Mouse (Mus musculus) layer of hippocampus, postnatal 25 days (tissue): ENCODE data around the gene Cdh4. TPM values are rescaled to one million over a fixed set of nuclear protein-coding genes. Genes with fewer than 3 reads are reported as not detected.
A peak's percentile ranks its signal among the peaks of the same experiment; 100 is the strongest.

ENCODE experiments used
- DNase-seq, 2 experiments: peaks; one replicate each; pipeline ENCODE4 v3.0.0; 2022; ENCODE audit warnings: mixed read lengths in 2 of 2, low spot score in 1 of 2; ENCODE audit errors: extremely low spot score in 1 of 2
- total RNA-seq, 2 experiments: library from RNA; stranded (reverse); gene quantifications; 2 replicates each; pipeline ENCODE4 v1.2.3; 2021

The Cdh4 gene
- total RNA-seq, 2 experiments from 2014 or later: 11.2 to 12.0 TPM

DNA sequence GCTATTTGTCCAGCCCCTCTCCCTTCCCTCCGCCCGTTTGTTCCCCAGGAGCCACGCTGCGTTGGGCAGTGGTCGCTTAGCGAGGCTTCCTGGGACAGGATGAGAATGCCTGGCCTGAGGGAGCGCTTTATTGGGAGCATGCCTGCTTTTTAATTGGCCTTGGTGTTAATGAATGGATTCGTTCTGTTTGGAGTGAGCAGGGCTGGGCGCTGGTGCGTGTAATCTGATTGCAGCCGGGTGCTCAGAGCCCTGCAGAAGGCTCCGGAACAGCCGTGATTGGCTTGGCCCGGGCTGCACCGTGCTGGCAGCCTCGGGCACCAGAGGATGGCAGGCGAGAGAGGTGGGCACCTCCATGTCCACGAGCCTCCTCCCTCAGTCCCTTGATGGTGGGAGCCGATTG, 95.2 kb downstream of the Cdh4 start:
- DNase-seq: peak in 1 of 2 experiments; percentile 40

DNA sequence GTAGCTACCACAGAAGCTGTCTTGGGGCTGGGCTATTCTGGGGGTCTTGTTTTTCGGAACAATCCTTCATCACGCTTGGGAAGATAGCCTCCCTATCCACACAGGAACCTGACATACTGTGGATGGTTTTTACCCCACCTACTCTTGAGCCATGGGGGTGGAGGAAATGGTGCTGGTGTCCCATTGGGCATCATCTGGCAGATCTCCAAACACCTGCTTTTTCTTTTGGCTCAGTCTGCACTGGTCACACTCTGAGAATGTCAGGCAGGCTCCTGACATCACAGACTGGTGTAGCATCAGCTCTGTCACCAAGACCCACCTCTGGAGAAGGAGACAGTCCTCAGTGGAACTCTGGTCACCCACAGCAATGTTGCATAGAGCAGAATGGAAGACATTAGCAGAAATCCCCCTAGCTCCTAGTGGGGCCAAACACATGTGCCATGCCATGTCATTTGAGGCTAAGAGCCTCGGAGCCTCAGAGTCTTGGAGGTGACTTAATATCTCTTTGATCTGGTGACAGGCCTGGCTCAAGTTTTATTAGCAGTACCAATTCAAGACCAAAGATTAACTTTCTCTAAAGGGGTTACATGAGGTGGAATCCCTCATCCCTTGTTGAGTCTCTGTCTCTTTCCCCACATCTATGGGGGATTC, 95.7 kb downstream of the Cdh4 start:
- no peak for DNase-seq

DNA sequence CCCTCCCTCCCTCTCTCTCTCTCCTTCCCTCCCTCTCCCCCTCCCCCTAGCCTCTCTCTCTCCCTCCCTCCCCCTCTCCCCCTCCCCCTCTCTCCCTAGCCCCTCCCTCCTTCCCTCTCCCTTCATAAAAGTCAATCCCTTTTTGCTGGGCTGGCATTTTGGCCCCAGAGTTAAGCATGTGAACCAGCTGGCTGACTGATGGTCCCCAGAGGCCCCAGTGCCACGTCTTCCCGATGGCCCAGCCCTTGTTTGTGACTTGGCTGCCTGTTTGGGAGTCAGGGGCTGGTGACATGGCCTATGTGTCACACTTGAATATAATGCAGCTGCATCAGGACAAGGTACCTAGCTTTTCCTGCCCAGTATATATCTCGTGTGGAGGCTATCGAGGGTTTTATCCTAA, 96.3 kb downstream of the Cdh4 start:
- no peak for DNase-seq

DNA sequence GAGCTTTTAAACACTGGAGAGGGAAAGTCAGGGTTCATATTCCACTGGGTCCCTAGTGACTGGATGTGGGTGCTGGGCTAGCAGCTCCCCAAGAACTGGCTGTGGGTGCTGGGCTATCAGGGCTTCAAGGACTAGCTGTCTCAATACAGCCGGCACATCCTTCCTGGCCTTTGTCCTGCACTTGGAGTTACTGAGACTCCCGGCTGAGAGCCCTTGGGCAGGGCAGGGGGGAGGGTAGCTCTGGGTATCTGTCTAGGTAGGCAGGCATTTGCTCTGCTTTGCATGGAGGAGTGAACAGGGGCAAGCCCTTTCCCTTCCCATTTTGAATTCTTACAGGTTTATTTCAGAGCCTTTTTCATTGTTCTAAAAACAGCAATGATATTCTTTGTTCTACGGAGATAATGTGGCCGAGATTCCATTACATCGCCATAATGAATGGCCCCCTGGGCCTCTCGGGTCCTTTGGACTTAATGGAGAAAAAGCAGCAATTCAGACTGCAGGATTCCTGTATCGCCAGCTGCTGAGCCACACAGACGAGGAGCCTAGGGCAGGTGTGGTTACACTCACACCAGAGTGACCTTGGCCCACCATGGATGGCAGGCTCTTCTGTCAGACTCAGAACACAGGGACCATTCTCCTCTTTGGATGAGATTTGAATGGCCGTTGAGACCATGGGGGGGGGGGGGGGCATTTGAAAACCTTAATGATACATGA, 97.5 kb downstream of the Cdh4 start:
- DNase-seq: no peak

DNA sequence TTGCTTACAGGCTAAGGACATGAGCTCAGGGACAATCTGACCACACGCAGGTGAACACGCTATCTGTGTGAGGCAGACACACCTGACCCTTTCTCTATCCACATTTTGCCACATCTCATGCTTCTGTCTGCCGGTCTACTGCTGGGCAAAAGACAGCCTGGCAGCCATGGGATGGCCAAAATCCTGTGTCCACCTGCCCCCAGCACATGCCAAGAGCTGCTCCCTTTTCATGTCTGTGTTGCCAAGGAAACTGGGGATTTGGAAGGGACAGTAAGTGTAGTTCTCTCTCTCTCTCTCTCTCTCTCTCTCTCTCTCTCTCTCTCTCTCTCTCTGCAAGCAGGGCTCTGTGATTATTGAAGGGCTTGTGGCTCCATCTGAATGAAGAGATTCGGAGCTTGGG, 98.9 kb downstream of the Cdh4 start:
- no peak for DNase-seq

DNA sequence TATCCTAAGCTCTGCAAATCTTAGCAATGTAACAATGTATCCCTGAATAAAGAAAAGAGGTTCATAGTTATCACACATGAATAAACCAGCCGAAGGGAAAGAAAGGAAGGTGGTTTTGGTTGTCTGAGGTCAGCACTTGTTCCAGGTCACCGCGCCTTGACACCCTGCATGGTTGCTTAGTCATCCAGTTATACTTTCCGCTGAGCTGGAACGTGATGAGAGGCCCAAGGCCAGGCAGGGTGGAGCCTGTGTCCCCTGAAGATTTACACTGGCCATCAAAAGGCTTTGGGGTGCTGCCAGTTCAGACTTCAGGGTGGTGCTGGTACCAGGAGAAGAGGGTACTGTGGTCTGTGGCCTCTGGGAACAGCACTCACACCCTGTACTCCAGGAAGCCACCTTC, 105.4 kb downstream of the Cdh4 start:
- DNase-seq: no peak

DNA sequence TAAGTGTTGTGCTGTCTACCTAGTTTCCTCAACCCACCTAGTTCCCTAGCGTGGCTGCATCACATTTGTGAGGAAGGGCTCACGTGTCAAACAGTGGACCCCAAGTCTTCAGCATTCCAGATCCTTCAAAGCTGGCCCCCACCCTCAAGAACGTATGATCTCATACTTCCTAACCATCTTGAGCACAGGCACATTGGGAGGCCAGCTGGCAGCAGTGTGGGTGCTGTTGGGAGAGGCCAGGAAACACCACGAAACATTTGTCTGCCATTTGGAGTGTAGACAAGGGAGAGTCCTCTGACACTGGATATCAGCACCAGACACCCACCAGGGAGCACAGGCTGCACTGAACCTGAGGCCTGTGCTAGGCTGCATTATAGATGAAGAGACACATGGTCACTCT, 113.7 kb downstream of the Cdh4 start:
- no peak for DNase-seq

DNA sequence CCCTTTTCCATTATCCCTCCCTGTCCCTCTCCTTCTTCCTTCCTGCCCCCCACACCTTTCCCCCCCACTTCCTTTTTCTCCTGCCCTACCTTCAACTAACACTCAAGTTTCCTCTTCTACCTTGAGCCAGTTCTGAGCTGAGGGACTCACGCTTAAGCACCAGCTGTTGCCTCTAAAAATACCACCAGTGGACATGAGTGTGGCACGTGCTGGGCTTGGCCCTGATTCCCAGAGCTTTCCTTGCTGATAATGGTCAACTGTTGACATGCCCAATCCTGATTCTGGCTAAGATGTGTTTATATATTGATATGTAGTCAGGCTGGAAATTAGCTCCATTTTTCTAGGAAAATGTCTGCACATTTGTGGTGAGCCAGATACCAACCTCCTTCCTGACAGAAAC, 120.1 kb downstream of the Cdh4 start:
- DNase-seq: no peak

DNA sequence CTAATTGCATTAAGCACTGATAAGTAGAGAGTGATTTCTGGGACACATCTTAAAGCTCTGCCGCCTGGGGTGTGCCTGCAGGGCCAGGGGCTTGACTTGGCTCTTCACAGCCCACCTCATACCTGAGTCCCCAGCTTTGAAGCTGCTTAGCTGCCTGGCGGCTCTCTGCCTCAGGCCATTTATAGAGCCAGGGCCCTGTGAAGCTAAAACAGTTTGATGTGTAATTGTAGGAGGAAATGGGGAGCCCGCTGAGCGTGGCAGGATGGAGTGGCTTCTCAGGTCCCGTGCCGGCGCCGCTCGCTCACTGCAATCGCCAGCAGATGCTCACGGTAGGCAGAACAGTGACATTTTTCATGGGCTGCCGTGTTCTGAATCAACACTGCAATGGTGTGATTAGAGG, 123.4 kb downstream of the Cdh4 start:
- DNase-seq: no peak

DNA sequence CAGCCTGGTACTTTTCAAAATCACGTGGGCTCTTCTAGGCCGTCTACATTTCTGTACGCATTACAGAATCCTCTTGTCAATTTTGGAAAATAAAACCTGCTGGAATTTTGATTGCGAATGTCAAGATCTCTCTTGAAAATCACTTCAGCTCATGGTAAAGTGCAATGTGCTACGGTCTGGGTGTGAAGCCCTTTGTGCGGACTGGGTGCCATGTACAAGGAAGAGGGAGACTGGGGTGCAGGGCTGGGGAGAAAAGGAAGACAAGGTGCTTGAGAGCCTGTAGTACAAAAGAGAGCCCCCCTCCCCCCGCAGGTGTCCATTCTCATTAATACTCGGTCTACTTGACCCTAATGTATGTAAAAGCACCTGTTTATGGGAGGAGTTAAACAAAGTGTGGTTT, 125.7 kb downstream of the Cdh4 start:
- DNase-seq: no peak

DNA sequence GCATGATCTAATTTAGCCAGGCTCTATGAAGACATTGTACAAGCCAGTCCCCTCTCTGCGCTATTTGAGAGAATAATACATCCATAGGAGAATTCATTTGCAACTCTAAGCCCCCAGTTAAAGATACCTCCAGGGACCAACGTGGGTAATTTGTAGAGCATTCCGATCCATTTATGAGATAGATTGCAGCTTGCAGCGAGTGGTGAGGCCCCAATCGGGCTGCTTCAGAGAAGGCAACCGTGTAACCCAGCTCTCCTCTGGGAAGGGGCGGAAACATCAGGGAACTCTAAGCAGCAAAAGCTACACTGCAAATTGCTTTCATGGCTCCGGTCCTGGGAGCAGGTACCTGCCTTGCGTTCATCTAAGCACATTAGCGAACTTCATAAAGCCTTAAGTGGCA, 126.9 kb downstream of the Cdh4 start:
- no peak for DNase-seq

DNA sequence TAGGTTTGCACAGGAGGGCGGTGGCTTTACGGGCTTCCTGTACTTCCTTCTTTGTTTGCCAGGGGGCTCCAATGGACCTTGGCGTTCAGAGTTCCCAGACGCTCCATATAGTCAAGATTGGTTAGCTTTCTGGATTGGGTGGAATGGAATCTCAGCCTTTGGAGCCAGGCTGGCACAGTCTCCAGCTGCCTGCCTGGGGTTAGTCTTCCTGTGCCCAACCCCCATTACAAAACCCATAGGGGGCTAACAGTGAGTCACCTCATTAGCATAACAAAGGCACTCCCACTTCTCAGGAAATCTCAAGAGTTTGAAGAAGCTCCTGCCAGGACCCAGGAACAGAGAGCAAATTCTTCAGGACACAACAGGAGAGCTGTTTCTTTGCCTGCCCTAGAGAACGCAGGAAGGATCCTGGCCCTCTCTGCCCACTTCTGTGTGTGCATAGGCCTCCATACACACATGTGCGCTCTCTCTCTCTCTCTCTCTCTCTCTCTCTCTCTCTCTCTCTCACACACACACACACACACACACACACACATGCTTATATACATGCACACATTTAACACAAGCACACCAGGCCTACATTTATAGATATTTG, 129.0 kb downstream of the Cdh4 start:
- no peak for DNase-seq

DNA sequence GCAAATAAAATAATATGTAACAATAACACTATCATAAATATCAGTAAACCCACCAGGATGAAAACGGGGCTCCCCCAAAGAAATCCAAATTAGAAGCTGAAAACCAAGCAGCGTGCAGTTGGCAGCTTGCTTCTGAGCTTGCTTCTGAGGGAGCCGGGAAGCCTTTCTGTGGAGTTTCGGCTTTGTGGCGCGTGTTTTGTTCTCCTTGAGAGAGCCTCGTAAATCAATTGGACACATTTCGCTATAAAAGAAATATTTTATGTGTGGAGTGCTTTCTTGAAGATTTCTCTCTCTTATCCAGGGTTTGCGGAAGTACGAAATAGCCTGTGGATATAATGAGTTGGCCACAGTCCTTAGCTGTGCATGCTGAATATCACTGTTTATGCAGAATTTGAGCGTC, 131.1 kb downstream of the Cdh4 start:
- no peak for DNase-seq

DNA sequence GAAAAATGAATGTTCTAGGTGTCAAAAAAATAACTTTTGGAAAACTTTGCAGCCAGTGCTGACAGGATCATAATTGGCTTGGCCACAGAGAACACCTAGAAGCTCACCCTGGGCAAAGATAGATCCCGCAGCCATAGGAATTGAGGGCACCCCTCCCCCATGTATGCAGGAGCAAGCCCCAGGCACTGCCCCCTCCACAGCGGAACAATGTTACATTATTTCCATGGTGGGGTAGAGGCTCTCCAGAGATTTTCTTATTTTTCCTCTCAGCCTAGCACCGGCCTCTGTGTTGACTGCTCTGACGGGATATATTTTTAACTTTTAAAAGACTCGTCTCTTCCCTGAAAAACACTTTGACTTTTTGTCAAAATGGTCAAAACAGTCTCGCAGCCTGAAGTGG, 131.6 kb downstream of the Cdh4 start:
- DNase-seq: no peak

DNA sequence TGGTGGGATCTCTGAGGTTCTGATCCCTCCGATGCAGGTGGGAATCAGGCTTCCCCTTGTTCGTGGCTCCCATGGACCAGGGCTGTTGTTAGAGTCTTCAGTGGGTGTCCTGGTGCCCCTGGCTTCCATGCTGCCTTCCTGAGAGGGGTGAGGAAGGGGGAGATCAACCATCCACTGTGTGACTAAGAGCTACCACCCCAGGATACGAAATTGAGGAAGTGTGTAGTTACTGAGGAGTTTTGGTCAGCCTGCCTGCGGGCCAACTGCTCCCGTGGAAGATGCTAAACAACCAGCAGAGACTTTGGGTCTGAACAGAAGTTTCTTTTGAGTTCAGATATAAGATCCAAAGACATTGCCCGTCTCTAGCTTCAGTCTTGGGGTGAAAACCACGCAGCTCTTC, 133.4 kb downstream of the Cdh4 start:
- no peak for DNase-seq

DNA sequence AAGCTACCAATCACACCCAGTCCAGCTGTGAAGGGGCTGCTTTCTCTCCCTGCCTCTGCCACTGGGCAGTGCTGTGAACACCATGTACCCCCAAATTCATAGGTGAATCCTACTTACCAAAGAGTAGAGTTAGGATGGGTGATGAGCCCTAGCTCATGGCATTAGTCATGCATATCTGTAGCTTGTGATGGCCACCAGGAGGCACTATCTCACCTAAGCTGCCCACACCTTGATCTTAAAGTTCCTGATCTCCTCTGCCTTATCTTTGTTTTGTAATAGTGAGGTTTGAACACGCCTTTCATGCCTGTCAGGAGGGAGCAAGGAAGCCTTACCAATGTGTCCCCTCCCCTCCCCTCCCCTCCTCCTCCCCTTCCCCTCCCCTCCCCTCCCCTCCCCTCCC, 134.0 kb downstream of the Cdh4 start:
- no peak for DNase-seq

DNA sequence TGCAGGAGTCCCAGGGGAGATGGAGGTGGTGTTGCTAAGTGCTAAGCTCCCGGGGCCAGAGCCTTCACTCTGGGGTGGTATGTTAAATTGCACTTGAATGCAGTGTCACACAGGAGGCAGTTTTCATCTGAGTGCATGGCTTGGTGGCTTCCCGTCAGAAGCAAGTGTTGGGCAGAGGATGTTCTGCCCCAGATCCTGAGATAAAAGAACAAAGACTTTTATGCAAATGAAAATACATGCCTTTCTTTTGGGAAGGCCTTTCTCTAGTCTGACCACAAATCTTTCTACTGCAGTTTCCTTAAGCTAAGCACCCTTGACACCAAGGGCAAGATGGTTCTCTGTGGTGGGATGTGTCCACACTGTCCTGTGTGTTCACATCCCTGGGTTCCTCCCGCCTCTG, 136.1 kb downstream of the Cdh4 start:
- DNase-seq: no peak

DNA sequence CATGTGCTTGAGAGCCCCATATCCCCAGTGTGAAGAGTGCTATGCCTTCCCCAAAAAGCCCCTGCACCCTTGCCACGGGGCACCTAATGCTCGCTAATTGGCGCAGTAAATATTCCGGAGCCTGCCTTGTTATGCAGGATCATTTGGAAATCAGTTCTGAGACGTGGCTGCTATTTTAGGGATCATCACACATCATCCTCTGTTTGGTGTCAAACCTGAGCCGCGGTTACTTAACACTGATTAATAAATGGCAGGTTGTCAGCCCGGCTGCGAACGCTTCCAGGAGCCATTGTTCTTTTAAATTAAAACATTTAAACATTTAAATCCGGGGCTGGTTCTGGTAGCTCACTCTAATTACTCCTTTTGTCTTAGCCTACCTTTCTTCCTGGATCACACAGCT, 136.6 kb downstream of the Cdh4 start:
- DNase-seq: no peak

DNA sequence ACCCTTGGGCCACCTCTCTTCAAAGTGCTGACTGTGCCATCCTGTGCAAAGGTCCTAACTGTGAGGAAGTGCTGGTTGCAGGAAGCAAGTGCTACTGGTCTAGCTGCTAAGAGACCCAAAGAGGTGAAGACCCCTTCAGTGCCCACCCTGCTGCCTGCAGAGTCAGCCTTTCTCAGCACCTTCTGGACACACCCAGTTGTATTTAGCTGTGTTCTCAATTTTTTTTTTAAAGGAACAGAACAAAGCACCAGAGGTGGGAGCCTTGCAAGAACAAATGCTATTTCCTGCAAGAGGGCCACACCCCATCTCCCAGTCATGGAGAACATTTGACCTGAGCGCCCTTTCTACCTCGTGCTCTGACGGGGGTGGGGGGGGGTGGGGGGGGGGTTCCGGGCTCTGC, 138.2 kb downstream of the Cdh4 start:
- DNase-seq: no peak

DNA sequence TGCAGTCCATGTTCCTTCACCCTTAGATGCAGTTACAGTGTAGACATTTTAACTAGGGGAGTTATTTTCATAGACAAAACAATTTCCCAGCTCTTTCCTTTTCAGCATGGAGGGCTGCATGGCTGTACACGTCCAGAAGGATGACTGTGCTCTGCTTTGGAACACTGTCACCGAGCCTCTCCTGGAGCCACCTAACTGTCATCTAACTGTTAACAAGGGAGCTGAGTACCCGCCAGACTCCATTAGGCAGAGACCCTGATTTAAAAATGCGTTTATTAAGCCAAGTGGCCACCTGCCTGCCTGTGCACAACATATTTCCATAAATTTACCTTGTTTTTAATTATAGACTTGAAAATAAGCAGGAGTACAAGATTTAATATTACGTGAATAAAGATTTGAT, 138.8 kb downstream of the Cdh4 start:
- DNase-seq: no peak

DNA sequence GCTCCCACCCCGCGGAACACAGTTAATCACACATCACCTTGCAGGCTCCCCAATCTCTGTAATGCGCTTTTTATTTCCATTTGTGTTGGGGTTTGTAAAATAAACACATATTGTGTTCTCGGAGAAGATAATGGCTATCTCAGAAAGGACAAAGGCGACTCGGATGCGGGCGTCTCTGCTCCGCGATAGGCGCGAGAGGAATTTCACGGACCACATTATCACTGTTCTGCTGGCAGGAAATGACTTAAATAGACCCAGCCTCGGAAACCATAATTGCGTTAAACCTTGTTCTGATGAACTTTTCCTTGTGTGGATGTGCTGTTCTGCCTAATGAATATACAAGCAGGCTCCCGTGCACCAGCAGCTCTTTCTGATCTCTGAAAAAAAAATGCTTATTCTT, 140.7 kb downstream of the Cdh4 start:
- DNase-seq: no peak

DNA sequence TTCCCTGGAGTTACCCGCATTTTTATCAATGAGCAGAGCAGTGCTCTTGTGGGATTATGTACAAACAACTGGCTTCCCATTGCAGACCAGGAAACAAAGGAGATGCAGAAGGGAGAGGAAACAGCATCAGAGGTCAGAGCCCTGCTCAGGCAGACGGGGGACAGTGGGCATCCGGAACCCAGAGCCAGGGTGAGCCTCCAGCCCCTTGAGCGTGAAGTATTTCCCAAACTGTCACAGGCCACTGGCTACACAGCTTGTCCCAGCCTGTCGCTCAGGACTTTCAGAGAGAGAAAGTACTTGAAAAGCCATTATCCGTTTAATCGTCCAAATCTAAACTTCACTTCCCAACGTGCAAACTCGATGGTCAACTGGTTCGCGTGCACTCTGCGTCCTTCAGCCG, 142.4 kb downstream of the Cdh4 start:
- no peak for DNase-seq
